23 mouse cellular contexts compared by ENCODE assay signal in the genomic region with DNA sequence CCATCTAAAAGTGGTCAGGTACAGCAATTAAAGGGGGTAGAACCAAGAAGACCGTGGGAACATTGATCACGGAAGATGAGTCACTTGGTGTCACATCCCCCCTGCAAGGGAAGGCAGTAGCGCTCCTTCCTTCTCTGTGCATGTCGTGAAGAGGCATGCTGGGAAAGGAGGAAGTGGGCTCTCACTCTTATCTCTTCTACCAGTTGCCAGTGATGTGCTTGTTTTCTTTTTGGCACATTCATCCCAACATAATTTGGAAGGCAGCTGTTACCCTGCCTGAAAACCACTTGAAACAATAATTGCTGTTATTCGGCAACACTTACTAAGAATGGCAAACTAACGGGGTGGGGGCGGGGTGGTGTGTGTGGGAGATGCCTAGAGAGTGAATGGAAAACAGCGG.
A peak's percentile ranks its signal among the peaks of the same experiment; 100 is the strongest.
DNase-seq lines count a peak whose midpoint lies in the region; ATAC-seq and TF ChIP-seq lines count a peak whose summit lies in the region.
"Had no signal": no experiment of that assay in that cellular context is flagged by ENCODE, and none has a peak within 500 bp of the region (broad histone marks: within the 10 kb centered on the region; RNA-seq: fewer than 3 reads in every experiment).

No protein-coding gene starts in this region.

- peak; percentile 40 for DNase-seq in 416B (ENCODE audit: low read depth)
- peak; percentile 7 for DNase-seq in Muller cell, postnatal 12 days (ENCODE audit: inconsistent ontology term)
- DNase-seq in thymus, postnatal 10 days (ENCODE audit: low spot score in 2 of 2): no peak
- DNase-seq in T-cell, adult 2 months (ENCODE audit: low spot score): no peak
- DNase-seq: adrenal gland, adult 8-10 months; adrenal gland, postnatal 36 days; B cell, adult 2 months; cerebellum, adult 18-20 months; cerebellum, adult 9-11 months; forebrain, postnatal 0 days; gastrocnemius, postnatal 36 days; heart, adult 11 months; heart, postnatal 4 days; kidney, adult 8-10 months had no signal

- no peak overlapping the region for H3K9ac ChIP-seq in kidney, embryonic 16.5 days (replicated peaks; ENCODE audit: low read length)
- H3K9ac ChIP-seq: embryonic facial prominence, embryonic 12.5 days; forebrain, postnatal 0 days; heart, embryonic 13.5 days; hindbrain, embryonic 12.5 days had no signal

- H3K4me1 ChIP-seq in kidney, embryonic 16.5 days (ENCODE audit: insufficient read depth, low read length): no peaks in the 10 kb centered on the region
- H3K4me1 ChIP-seq: embryonic facial prominence, embryonic 12.5 days had no signal

- H3K4me3 ChIP-seq in C2C12 (ENCODE audit: insufficient read depth, poor library complexity, severe bottlenecking): no peak overlapping the region
- no peak overlapping the region for H3K4me3 ChIP-seq in kidney, embryonic 16.5 days (ENCODE audit: low read length)
- H3K4me3 ChIP-seq: embryonic facial prominence, embryonic 12.5 days; heart, embryonic 13.5 days; hindbrain, embryonic 12.5 days had no signal

- H3K27ac ChIP-seq in kidney, embryonic 16.5 days (ENCODE audit: low read length): no peak overlapping the region
- H3K27ac ChIP-seq: embryonic facial prominence, embryonic 12.5 days; heart, embryonic 13.5 days; hindbrain, embryonic 12.5 days had no signal

- H3K79me2 ChIP-seq in C2C12 (ENCODE audit: control insufficient read depth, insufficient read depth): no peaks in the 10 kb centered on the region

- no peaks in the 10 kb centered on the region for H3K27me3 ChIP-seq in C2C12 (ENCODE audit: control insufficient read depth, insufficient read depth, insufficient read length)
- H3K27me3 ChIP-seq in kidney, embryonic 16.5 days (ENCODE audit: insufficient read depth, low read length): no peaks in the 10 kb centered on the region
- H3K27me3 ChIP-seq: embryonic facial prominence, embryonic 12.5 days; heart, embryonic 13.5 days; hindbrain, embryonic 12.5 days had no signal

- no peak overlapping the region for H3K4me2 ChIP-seq in kidney, embryonic 16.5 days (replicated peaks; ENCODE audit: low read depth, low read length)
- H3K4me2 ChIP-seq: embryonic facial prominence, embryonic 12.5 days; heart, embryonic 13.5 days; hindbrain, embryonic 12.5 days had no signal

- ATAC-seq in common myeloid progenitor, adult 5-6 weeks (replicated peaks; ENCODE audit: low read depth, poor library complexity, severe bottlenecking): peak; percentile 25; the same call in 1 of the 2 replicates
- no peak for ATAC-seq in kidney, embryonic 16.5 days (ENCODE audit: low FRiP score, low TSS enrichment)
- ATAC-seq: forebrain, postnatal 0 days; hindbrain, embryonic 16.5 days; inflammation-experienced regulatory T-cells, adult 6 months; intestine, postnatal 0 days had no signal

- H3ac ChIP-seq in C2C12 (ENCODE audit: control insufficient read depth, insufficient read length, low read depth): no peak overlapping the region

- 87% methylated on average over 8 of the region's 8 CpGs for WGBS in kidney, embryonic 16.5 days

- H3K79me3 ChIP-seq in C2C12 (ENCODE audit: low read depth): no peaks in the 10 kb centered on the region

- H3K9me3 ChIP-seq in kidney, embryonic 16.5 days (ENCODE audit: low read length): no peaks in the 10 kb centered on the region
- H3K9me3 ChIP-seq: embryonic facial prominence, embryonic 12.5 days; heart, embryonic 13.5 days; hindbrain, embryonic 12.5 days had no signal

- no peaks in the 10 kb centered on the region for H3K36me3 ChIP-seq in C2C12 (ENCODE audit: control insufficient read depth, insufficient read depth)
- no peaks in the 10 kb centered on the region for H3K36me3 ChIP-seq in kidney, embryonic 16.5 days (ENCODE audit: insufficient read depth, low read length)
- H3K36me3 ChIP-seq: embryonic facial prominence, embryonic 12.5 days; heart, embryonic 13.5 days; hindbrain, embryonic 12.5 days had no signal

- no peak for TF ChIP-seq CTCF in C2C12 (IDR thresholded peaks at IDR 0.05; ENCODE audit: control insufficient read depth, insufficient read depth, insufficient read length)

TF ChIP-seq in C2C12, 6 proteins besides CTCF, POLR2A, EP300 and RAD21:
- no peak for TF ChIP-seq CEBPB (IDR thresholded peaks at IDR 0.05; ENCODE audit: low read depth)
- TF ChIP-seq FOSL1 (IDR thresholded peaks at IDR 0.05; ENCODE audit: insufficient read depth, low read length, poor library complexity, severe bottlenecking): no peak
- no peak for TF ChIP-seq MYOG (IDR thresholded peaks at IDR 0.05; ENCODE audit: control insufficient read depth, extremely low read depth, insufficient read length)
- TF ChIP-seq MAX (IDR thresholded peaks at IDR 0.05): no peak
- no peak for TF ChIP-seq USF1 (IDR thresholded peaks at IDR 0.05; ENCODE audit: low read depth)
- peak; percentile 50 for TF ChIP-seq MYOD1 (IDR thresholded peaks at IDR 0.05; ENCODE audit: control insufficient read depth, insufficient read length, low read depth)
TF ChIP-seq in C2C12: peak in this region for 1.

Comparison
In these comparisons a context has a peak if more than half of its experiments do, and no peak if none do; other contexts are left out.
1. DNase-seq: peak in 416B (single experiment) and Muller cell, postnatal 12 days (single experiment); none in thymus, postnatal 10 days (0 of 2) and T-cell, adult 2 months (single experiment).